13 mouse cellular contexts compared by ENCODE assay signal in genomic region chr4:138710633-138711032, GRCm38 (mm10). TPM values are rescaled to one million over a fixed set of nuclear protein-coding genes. Genes with fewer than 3 reads are reported as not detected.
DNase-seq lines count a peak whose midpoint lies in the region; ATAC-seq and TF ChIP-seq lines count a peak whose summit lies in the region.
"Had no signal": no experiment of that assay in that cellular context is flagged by ENCODE, and none has a peak within 500 bp of the region (broad histone marks: within the 10 kb centered on the region; RNA-seq: fewer than 3 reads in every experiment).

No protein-coding gene starts in this region.

- H3K4me1 ChIP-seq in hindbrain, embryonic 13.5 days (replicated peaks), result peaks cover 16% of the 10 kb centered on the region
- H3K4me1 ChIP-seq in hindbrain, embryonic 11.5 days (replicated peaks; ENCODE audit: control insufficient read depth, insufficient read depth, low read length), result no peaks in the 10 kb centered on the region
- peaks cover 4% of the 10 kb centered on the region; the same call in 1 of the 2 replicates for H3K4me1 ChIP-seq in embryonic facial prominence, embryonic 10.5 days
- H3K4me1 ChIP-seq in intestine, postnatal 0 days (replicated peaks; ENCODE audit: control insufficient read depth, insufficient read depth, low read length), result no peaks in the 10 kb centered on the region

- ATAC-seq in hindbrain, embryonic 13.5 days (ENCODE audit: low FRiP score), result no peak
- no peak for ATAC-seq in hindbrain, embryonic 11.5 days (ENCODE audit: low FRiP score)
- no peak for ATAC-seq in intestine, postnatal 0 days

- no peaks in the 10 kb centered on the region for H3K36me3 ChIP-seq in hindbrain, embryonic 13.5 days
- no peaks in the 10 kb centered on the region for H3K36me3 ChIP-seq in hindbrain, embryonic 11.5 days (ENCODE audit: control insufficient read depth, insufficient read depth, low read length)
- H3K36me3 ChIP-seq in embryonic facial prominence, embryonic 10.5 days (replicated peaks), result no peaks in the 10 kb centered on the region
- no peaks in the 10 kb centered on the region for H3K36me3 ChIP-seq in intestine, postnatal 0 days (ENCODE audit: control insufficient read depth, insufficient read depth)

- H3K4me2 ChIP-seq in hindbrain, embryonic 13.5 days, result no peak overlapping the region
- no peak overlapping the region for H3K4me2 ChIP-seq in hindbrain, embryonic 11.5 days (replicated peaks; ENCODE audit: low read depth, low read length)
- no peak overlapping the region for H3K4me2 ChIP-seq in intestine, postnatal 0 days (replicated peaks; ENCODE audit: low read depth)

- H3K27ac ChIP-seq in hindbrain, embryonic 13.5 days, result peak overlapping the region; percentile 76
- H3K27ac ChIP-seq in hindbrain, embryonic 11.5 days (ENCODE audit: low read depth, low read length), result no peak overlapping the region
- H3K27ac ChIP-seq in embryonic facial prominence, embryonic 10.5 days (replicated peaks), result no peak overlapping the region
- no peak overlapping the region for H3K27ac ChIP-seq in intestine, postnatal 0 days (ENCODE audit: low read depth, low read length)

- no peak for DNase-seq in hindbrain, embryonic 11.5 days (ENCODE audit: low spot score)
- peak; percentile 81 for DNase-seq in Muller cell, postnatal 12 days (ENCODE audit: inconsistent ontology term)
- DNase-seq in cerebellum, adult 8-10 months, result peak; percentile 99
- DNase-seq in layer of hippocampus, adult 9-11 months, result peak; percentile 77
- no peak for DNase-seq in embryonic facial prominence, embryonic 10.5 days (ENCODE audit: low spot score)
- no peak for DNase-seq in ovary, postnatal 36 days (ENCODE audit: low spot score)
- DNase-seq: adrenal gland, adult 8-10 months; lung, adult 18-20 months; thymus, adult 2 months had no signal

- H3K27me3 ChIP-seq in hindbrain, embryonic 13.5 days, result no peaks in the 10 kb centered on the region
- H3K27me3 ChIP-seq in hindbrain, embryonic 11.5 days (ENCODE audit: control insufficient read depth, insufficient read depth, low read length), result no peaks in the 10 kb centered on the region
- no peaks in the 10 kb centered on the region for H3K27me3 ChIP-seq in embryonic facial prominence, embryonic 10.5 days (replicated peaks; ENCODE audit: low read depth, poor library complexity, severe bottlenecking)
- no peaks in the 10 kb centered on the region for H3K27me3 ChIP-seq in intestine, postnatal 0 days (replicated peaks; ENCODE audit: control insufficient read depth, insufficient read depth, low read length)

- WGBS in hindbrain, embryonic 13.5 days, result 70% methylated on average over 11 of the region's 11 CpGs
- WGBS in hindbrain, embryonic 11.5 days, result 87% methylated on average over 11 of the region's 11 CpGs
- 91% methylated on average over 11 of the region's 11 CpGs for WGBS in embryonic facial prominence, embryonic 10.5 days
- WGBS in intestine, postnatal 0 days, result 84% methylated on average over 11 of the region's 11 CpGs

- H3K9me3 ChIP-seq in hindbrain, embryonic 13.5 days, result no peaks in the 10 kb centered on the region
- H3K9me3 ChIP-seq in hindbrain, embryonic 11.5 days (ENCODE audit: control insufficient read depth, low read length), result no peaks in the 10 kb centered on the region
- no peaks in the 10 kb centered on the region for H3K9me3 ChIP-seq in embryonic facial prominence, embryonic 10.5 days
- H3K9me3 ChIP-seq in intestine, postnatal 0 days (ENCODE audit: control insufficient read depth), result no peaks in the 10 kb centered on the region

- no peak overlapping the region for H3K4me3 ChIP-seq in hindbrain, embryonic 13.5 days
- H3K4me3 ChIP-seq in hindbrain, embryonic 11.5 days (ENCODE audit: low read depth, low read length), result no peak overlapping the region
- H3K4me3 ChIP-seq in embryonic facial prominence, embryonic 10.5 days, result no peak overlapping the region
- no peak overlapping the region for H3K4me3 ChIP-seq in intestine, postnatal 0 days (ENCODE audit: low read depth, low read length)

- no peak overlapping the region for H3K9ac ChIP-seq in hindbrain, embryonic 13.5 days
- H3K9ac ChIP-seq in hindbrain, embryonic 11.5 days (ENCODE audit: low read depth, low read length), result no peak overlapping the region
- H3K9ac ChIP-seq in intestine, postnatal 0 days (ENCODE audit: low read depth, low read length), result no peak overlapping the region

- TF ChIP-seq CTCF in intestine, postnatal 0 days (IDR thresholded peaks at IDR 0.05; ENCODE audit: low read depth), result no peak

RNA-seq across cellular contexts. Expression of gene Pla2g2c, which starts 14.0 kb away (rescaled TPM):
- polyA plus RNA-seq in hindbrain, embryonic 13.5 days (2015; fragmentation: Nextera tagmentation; extraction: Ambion mirVana), result 0.44 and 0.91 TPM in 2 replicates
- 0.48 and 0.68 TPM in 2 replicates for polyA plus RNA-seq in hindbrain, embryonic 11.5 days (2014; fragmentation: Nextera tagmentation; extraction: Ambion mirVana)
- polyA plus RNA-seq in embryonic facial prominence, embryonic 10.5 days (2016; fragmentation: Nextera tagmentation; extraction: Ambion mirVana), result 0.52 and 0.65 TPM in 2 replicates
- 0.09 and 0.21 TPM in 2 replicates for polyA plus RNA-seq in intestine, postnatal 0 days (2015; fragmentation: Nextera tagmentation; extraction: Ambion mirVana)
- polyA plus RNA-seq: C2C12; thymus, adult 2 months had no signal

RNA-seq across cellular contexts. Expression of gene Ubxn10, which starts 26.3 kb away (rescaled TPM):
- 3.8 and 4.1 TPM in 2 replicates for polyA plus RNA-seq in hindbrain, embryonic 13.5 days (2015; fragmentation: Nextera tagmentation; extraction: Ambion mirVana)
- 2.8 and 4.3 TPM in 2 replicates for polyA plus RNA-seq in hindbrain, embryonic 11.5 days (2014; fragmentation: Nextera tagmentation; extraction: Ambion mirVana)
- polyA plus RNA-seq in embryonic facial prominence, embryonic 10.5 days (2016; fragmentation: Nextera tagmentation; extraction: Ambion mirVana), result 1.3 and 1.4 TPM in 2 replicates
- 0.51 and 0.83 TPM in 2 replicates for polyA plus RNA-seq in intestine, postnatal 0 days (2015; fragmentation: Nextera tagmentation; extraction: Ambion mirVana)
- polyA plus RNA-seq: C2C12 had no signal

RNA-seq across cellular contexts. Expression of gene Pla2g2f, which starts 46.8 kb away (rescaled TPM):
- 0.06 and 0.13 TPM in 2 replicates for polyA plus RNA-seq in hindbrain, embryonic 13.5 days (2015; fragmentation: Nextera tagmentation; extraction: Ambion mirVana)
- 0.12 TPM in 1 of 2 replicates, not detected in the other for polyA plus RNA-seq in hindbrain, embryonic 11.5 days (2014; fragmentation: Nextera tagmentation; extraction: Ambion mirVana)
- not detected in 2 replicates for polyA plus RNA-seq in embryonic facial prominence, embryonic 10.5 days (2016; fragmentation: Nextera tagmentation; extraction: Ambion mirVana)
- polyA plus RNA-seq in intestine, postnatal 0 days (2015; fragmentation: Nextera tagmentation; extraction: Ambion mirVana), result 0.46 and 0.64 TPM in 2 replicates
- polyA plus RNA-seq: C2C12; kidney, embryonic 14.5 days had no signal

Comparison
In these comparisons a context has a peak if more than half of its experiments do, and no peak if none do; other contexts are left out.
1. DNase-seq: peak in Muller cell, postnatal 12 days (single experiment), cerebellum, adult 8-10 months (single experiment) and layer of hippocampus, adult 9-11 months (single experiment); none in hindbrain, embryonic 11.5 days (single experiment), embryonic facial prominence, embryonic 10.5 days (single experiment) and ovary, postnatal 36 days (single experiment).